Mouse (Mus musculus) adrenal gland, postnatal 14 days (tissue): ENCODE results near the gene Mrs2. TPM values are rescaled to one million over a fixed set of nuclear protein-coding genes. Genes with fewer than 3 reads are reported as not detected.

Source experiments
- DNase-seq: peaks from one replicate; pipeline ENCODE4 v3.0.0; 2021; ENCODE audit warnings: mixed read lengths
- long read RNA-seq, 2 experiments: library from polyadenylated mRNA; stranded (forward); transcript quantifications; one replicate each; pipeline ENCODE4 v2.0.0; 2021
- total RNA-seq: library from RNA; stranded (reverse); gene quantifications from 2 replicates; pipeline ENCODE4 v1.2.3, GENCODE M21; 2021

The Mrs2 gene
- total RNA-seq = 59.0 and 63.1 TPM in 2 replicates
- long read RNA-seq, experiment 1, full-length matches to known transcripts = 28 of 44 reads
- long read RNA-seq, experiment 1, partial matches to known transcripts = 3 of 44 reads
- long read RNA-seq, experiment 1, other reads (novel, unspliced or antisense) = 13 of 44 reads
- long read RNA-seq, experiment 2, full-length matches to known transcripts = 22 of 36 reads
- long read RNA-seq, experiment 2, partial matches to known transcripts = 6 of 36 reads
- long read RNA-seq, experiment 2, other reads (novel, unspliced or antisense) = 8 of 36 reads

DNA sequence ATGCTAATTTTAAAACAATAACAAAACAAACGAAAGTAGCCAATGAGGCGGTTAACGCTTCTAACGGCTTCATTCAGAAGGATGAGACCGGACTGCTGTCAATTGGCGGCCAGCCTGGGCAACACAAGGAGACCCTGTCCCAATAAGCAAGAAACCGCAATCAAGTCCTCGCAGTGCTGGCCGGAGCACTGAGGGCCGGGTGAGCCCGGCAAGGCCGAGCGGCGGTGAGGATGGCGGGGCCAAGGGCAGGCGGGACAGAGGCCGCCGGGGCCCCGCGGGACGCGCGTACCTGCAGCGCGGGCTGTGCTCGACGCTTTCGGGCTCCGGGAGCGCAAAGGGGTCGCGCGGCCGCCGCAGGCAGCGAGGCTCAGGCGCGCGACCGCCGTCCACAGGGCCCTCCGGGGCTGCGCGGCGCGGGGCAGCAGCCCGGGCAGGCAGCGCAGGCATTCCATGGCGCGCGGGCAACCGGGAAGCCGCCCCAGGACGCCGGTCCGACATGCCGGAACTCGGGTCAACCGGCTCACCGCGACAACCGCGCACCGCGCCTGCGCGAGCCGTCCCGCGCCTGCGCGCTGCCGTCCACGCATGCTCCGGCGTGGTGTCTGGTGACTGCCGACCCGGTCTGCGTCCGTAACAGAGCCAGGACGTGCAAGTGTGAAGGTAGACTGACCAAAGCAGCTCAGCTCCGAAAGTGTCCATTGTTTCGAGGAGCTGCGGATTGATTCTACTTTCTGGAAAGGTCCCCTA lies at the start of gene Mrs2:
TSS of gene Mrs2 (minus strand) at position 587 of the 747 bp plus-strand sequence.
- peak; percentile 94 for DNase-seq

DNA sequence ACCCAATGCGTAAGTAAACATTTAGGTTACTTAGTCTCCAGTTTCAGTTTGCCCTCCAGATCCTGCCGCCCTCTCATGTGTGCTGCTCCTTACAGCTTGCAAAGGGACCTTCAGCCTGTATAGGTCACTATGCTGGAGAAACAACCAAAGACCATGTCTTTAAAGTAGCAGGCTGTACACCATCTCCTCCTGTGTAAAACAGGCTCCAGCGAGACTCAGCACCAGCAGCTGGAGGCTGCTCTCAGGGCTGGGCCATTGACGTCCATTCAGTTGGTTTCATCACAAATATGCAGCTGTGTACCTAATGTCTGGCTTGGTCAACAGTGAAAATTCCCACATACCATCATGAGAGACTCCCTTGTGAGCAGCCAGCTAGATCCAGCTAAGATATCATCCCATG lies 49.6 kb upstream of the Mrs2 start:
- no peak for DNase-seq

DNA sequence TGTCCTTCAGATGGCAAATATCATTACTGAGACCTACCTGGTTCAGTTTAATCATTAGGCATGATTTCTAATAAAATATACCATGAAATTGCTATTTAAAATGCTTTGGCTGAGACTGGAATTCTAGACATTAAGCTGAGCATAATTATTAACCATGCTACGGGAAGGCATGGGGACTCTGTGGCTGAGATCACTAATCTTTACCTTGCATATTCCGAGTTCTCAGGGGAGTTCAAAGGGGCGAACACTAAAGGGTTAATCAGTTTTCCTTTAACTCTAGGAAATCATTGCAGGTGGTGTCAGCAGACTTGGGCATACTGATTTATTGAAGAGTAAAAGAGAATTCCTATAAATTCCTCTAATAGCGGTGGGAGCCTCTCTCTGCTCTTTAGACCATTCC lies 47.0 kb upstream of the Mrs2 start:
- no peak for DNase-seq

DNA sequence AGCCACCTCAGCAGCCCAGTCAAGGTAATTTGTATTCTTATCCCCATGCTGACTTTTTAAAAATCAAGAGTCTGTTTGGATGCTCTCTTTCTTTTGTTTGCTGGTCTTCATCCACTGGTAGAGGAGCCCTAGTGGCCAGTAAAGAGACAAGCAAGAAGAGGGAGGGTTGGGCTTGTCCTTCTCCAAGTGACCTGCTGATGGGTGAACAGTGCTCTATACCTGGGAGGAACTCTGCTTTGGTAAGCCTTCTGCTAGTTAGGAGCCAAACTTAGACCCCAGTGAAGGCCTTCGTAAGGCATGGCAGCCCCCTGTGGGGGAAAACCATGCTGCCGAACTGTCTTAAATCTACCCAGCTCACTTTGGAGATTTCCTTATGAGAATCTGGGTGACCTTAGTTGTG lies 46.5 kb upstream of the Mrs2 start:
- no peak for DNase-seq

DNA sequence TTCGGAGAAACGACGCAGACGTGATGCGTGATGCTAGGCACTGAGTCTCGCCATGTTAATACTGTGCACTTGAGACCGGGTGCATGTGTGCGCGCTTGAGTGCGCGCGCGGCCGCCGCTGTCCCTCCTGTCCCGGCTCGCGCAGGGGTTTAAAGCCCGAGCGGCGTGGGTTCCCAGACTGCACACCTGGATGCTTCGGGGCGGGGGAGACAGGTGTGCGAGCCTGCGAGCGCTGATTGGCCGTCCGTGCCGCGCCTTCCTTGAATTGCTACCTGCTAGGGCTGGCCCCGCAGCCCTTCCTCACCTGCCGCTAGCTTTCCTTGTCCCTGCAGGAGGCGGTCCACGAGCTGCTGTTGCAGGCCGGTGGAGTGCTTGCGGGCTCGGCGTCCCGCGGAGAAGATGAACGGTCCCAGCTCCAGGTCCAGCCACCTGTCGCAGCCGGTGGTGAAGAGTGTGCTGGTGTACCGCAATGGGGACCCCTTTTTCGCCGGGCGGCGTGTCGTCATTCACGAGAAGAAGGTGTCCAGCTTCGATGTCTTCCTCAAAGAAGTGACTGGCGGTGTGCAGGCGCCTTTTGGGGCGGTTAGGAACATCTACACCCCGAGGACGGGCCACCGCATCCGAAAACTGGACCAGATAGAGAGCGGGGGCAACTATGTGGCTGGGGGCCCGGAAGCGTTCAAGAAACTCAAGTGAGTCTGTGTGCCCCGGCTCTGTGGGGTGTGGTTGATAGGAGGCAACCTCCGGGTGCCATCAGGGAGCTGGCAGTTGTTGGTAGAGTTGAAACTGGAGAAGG lies 35.9 kb upstream of the Mrs2 start, which contains the start of gene Dcdc2a:
TSS of gene Dcdc2a (plus strand) at position 132 of the 795 bp plus-strand sequence.
- DNase-seq = peak; percentile 26

DNA sequence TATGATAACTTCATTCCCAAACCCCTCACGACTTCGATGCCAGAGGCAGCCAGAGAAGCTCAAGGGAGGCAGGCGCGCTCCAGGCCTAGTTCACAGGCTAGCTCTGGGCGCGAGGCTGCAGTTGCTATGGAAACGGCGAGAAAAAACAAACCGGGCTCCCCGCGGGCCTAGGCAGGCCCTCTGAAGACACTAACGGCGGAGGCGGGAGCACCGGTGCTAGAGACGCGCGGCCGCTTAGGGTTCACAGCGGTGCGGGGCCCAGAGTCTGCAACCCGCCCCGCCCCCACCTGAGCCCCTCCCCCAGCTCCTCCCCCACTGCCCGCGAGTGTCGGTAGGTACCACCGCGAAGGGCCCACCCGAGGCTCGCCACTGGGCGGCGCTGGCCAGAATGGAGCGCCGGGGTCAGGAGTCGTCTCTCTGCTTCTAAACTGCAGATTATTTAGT lies 35.0 kb upstream of the Mrs2 start:
- DNase-seq = peak; percentile 74

DNA sequence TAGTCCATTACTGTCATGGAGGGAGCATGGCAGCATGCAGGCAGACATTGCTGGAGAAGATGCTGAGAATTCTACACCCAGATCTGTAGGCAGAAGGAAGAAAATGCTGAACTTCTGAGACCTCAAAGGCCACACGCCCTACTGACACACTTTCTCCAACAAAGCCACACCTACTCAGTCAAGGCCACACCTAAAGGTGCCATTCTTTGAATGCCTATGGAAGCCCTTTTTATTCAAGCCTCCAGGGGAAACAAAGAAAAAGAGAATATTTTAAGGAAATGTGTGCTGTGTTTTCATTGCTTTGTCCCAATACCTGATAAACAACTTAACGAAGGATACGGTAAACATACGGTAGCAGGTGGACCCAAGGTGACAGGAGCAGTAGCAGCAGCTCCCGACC lies 32.5 kb upstream of the Mrs2 start:
- DNase-seq = no peak

DNA sequence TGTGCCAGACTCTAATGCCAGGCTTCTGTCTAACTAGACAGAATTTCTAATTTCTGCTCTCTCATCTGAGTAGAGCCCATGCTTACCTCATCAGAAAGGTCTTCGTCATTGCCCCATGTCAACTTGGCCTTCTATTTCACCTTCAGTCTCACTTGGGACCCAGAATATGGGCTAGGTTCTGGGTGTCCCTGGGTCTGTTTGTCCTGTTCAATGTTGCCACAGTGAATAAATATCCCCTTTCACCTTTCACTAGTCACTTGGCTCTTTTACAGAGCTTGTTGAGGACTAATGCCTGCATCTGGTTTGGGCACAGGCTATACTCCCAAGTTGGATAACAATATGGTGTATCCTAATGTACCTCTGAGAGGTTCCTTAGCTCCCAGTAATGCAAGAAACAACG lies 19.3 kb upstream of the Mrs2 start:
- no peak for DNase-seq

DNA sequence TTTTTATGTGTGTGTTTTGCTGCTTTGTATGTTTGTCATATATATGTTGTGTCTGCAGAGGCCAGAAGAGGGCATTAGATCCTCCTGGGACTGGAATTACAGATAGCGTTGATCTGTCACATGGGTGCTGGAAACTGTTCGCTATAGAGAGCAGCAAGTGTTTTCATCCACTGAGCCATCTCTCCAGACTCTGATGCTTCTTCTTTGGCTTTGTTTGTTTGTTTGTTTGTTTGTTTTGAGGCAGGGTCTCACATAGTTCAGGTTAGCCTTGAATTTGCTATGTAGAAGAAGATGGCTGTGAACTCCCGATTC lies 6.9 kb upstream of the Mrs2 start:
- no peak for DNase-seq

DNA sequence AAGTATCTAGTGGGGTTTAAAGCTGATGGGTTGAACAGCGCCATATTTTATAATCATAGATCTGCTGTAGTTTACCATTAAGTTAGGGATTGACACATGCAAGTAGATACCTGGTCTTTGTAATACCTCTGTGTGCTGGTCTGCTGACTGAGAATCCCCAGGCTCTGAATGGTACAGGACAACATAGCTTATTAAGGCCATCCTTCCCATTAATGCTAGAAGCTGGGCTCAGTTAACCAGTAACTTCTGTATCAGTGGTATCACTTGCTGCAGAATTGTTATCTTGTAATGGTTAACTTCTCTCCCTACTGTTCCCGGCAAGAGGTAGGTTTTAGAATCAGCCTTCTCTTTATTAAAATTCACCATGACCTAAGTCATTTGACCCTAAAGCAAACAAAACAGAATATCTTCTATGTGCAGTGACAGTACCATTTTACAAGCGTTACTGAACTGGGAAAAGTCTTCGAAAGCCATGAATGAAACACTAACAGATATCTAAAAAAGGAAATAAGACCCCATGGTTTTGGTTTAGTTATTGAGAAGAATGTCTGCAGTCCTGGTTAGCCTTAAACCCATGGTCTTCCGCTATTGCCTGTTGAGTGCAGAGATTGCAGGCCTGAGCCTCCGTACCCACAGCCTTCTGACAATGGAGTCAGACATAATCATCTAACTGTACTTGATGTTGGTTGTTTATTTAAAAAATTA lies 6.4 kb upstream of the Mrs2 start:
- no peak for DNase-seq

DNA sequence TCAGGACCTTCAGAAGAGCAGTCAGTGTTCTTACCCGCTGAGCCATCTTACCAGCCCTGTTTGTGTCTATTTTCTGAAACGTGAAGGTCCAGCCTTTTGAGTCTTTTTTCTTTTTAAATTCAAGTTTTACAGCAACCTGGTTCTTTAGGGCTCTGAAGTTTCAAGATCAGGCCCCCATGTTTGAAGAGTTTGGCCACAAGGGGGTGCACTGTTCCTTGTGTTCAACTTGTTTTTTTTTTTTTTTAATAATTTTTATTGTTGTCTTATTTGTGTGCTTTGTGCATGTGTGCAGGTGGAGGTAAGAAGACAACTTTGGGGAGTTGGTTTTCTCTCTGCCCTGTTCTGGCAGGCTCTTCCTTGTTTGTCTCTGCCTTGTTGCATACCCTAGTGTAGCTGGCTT lies 4.5 kb upstream of the Mrs2 start:
- DNase-seq = peak; percentile 68

DNA sequence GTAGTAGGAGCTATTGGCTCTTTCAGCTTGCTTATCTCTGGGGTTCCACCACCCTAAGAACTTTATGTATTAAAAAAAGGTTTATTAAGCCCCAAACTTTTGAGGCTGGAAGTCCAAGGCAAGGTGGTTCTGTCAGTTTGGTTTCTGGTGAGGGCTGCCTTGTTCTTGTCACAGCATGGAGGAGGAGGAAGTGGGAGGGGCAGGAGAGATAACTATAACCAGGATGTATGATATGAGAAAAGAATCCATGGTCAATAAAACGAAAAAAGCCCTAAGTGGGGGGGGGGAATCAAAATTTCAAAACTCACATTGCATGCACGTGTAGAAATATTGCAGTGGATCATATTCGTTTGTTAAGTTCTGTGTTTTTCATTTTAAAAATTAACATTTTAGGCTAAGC lies 3.0 kb upstream of the Mrs2 start:
- no peak for DNase-seq

DNA sequence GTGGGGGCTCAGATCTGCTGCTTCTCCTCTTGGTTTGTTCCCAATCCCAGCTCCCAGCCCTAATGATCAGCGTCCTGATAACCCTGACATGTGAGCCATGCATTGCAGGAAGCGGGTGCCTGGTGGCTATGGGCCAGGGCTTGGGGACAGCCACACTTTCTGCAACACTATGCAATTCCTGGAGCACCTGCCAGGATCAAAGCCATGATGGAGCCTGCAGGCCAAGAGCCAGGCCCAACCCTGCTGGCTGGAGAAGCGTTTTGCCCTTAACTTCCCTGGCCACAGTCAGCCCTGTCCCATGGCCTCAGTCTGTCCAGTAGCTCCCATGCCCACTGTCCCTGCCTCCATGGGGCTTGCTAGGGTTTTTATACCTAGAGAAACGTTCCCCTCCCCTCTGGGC lies 2.2 kb upstream of the Mrs2 start:
- peak; percentile 24 for DNase-seq

DNA sequence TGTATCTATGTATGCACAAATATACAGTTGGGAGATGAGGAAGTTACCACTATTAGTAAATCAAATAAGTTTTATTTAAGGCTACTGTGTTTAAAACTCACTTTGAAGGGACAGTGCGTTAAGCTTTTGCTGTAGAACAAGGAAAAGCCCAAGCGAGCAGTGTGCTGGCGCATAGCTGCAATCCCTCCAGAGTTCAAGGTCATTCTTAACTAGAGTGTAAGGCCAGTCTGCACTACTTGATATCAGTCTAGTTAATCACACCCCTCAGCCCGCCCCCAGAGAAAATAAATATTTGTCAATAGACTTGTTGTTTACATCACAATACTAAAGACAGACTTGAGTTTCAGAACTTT lies 337 bp upstream of the Mrs2 start:
- DNase-seq = peak; percentile 46

DNA sequence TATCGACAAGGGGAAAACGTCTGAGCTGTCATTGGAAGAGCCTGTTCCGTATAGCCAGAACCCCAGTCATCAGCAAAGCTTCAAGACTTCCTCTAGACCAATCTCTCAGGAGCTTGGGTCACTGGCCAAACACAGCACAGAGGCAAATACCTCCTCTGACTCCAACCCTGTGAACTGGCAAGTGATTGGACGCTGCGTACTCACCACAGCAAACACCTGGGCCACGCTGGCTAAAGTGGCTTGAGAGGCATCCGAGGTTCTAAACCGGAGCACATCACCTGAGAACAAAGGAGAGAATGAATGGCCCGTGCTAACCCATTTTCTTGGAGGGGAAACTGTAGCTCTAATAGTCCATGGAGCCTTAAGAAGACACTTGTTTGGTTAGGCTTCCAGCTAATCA lies 1.9 kb downstream of the Mrs2 start:
- no peak for DNase-seq

DNA sequence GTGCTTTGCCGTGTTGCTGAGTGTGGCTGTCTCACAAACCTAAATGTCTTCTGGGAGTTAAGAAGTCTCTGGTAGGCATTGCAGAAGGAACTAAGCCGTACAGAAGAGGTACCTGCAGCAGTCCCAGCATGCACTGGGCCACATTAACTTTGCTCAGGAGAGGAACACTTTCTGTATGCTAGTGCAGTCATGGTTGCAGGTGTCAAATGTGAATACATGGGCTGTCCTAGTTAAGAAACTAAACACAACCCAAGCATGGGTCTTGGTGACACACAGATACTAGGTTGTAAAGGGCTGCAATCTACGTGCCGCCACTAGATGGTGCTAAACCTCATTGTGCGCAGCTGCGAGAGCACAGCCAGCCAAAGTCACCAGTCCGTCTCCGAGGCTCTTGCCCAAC lies 13.1 kb downstream of the Mrs2 start:
- peak; percentile 60 for DNase-seq

DNA sequence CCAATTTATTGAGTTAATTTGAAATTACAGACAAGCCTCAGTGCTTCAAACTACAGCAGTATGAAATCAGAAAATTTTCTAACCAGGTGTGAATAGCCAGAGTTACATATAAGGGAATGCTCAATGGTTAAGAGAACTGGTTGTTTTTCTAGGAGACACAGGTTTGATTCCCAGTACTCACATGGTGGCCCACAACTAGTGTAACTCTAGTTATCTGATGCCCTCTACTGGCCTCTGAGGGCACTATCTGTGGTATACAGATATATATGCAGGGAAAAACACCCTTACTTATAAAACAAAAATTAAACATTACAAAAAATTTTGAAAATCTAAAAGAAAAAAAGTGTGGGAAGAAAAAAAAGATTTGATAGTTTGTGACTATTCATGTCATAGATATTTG lies 17.2 kb downstream of the Mrs2 start:
- DNase-seq = no peak

DNA sequence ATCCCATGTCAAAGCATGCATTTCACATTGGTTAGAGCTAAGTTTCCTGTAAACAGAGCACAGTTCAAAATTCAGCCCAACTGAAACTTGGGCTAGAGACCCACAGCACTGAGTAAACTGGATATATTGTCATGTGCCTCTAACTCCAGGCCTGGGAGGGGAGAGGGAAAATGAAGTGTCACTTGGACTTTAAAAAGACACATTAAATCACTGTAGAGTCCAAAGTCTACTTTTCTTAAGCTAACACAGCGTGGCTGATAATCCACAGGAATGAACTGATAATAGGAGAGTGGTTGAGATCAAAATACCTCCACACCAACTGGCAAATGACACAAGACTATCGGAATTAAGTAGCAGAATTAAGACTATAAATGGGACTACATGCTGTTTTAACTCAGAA lies 20.6 kb downstream of the Mrs2 start:
- DNase-seq = no peak

DNA sequence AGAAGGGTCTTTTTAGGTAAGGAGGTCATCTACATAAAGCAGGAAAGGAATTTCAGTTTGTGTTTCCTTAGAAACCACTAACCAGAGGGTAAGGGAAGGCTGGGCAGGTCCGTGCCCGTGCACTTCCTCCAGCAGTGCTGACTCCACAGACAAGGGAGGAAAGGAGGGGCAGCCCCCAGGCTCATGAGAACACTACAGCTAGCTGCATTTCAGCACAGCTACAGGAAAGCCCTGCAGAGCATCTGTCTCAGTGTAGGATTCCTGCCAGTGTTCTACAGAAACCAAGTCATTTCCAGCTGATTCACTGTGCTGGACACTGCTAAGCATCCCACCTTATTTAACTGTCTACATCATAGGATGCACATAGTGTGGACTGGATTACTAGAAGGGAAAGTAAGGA lies 27.0 kb downstream of the Mrs2 start:
- DNase-seq = no peak

DNA sequence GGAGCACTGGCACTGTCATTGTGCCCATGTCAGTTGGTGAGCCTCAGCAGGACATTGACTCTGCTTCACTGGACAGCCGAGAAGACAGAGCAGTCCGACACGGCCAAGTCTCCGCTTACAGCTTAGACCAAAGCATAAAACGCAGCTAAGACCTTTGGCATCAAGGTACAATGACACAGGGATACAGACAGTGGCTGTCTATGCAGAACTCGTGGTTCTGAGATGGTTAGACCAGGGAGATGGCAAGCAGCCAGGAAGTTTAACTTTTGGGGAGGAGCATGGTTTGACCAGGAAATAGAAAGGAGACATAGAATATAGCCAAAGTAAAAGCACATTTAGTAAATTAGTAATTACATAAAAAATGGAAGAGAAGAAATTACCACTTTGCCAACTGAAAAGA lies 31.2 kb downstream of the Mrs2 start:
- peak; percentile 17 for DNase-seq

DNA sequence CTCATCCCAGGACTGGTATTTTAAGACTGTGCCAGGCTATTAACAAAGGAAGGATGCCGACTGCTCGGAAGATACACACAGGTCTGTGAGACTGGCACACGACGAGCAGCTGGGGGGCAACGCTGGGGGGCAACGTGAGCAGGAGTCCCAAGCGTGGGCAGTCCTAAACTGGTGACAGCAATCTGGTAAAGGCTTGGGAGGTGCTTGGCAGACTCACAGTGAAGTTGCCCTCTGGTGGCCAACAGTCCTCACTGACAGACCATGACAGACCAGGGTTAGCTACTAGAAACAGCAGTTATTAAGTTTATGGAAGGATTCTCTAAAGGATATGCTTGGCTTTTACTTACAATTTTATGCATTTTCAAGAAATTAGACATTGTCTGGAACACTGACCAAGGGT lies 31.8 kb downstream of the Mrs2 start:
- peak; percentile 79 for DNase-seq

DNA sequence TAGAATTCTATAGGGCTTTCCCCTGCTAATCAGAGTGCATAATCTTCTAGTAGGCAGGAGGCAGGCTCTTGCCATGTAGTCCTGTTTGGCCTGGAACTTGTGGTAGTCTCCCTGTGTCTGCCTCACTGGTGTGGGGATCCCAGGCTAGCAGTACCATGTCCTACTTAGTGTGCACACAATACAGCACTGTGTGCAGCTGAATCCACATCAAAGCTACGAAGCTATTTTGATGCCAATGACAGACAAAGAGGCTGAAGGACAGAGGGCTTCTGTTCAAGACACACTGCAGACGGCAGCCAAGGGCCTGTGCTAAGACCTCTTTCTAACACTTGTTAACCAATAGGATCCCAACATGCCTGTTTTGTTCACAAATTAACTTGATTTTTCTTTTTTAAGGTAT lies 34.7 kb downstream of the Mrs2 start:
- no peak for DNase-seq

DNA sequence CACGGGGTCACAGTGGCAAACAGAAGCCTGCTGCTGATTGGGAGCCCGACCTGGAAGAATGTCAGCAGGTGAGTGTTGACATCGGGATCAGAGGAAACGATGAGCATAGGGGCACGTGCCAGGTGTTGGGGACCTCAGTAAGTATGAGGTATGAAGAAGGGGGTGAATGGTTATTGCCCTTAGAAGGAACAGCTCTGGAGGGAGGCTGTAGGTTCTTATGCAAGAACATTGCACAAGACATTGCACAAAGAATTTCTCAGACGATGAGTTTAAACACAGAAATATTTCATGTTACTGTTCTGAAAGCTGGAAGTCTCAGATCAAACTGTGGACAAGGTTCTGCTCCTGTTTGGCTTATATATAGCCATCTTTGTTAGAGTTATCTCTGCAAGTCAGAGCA lies 39.1 kb downstream of the Mrs2 start:
- peak; percentile 9 for DNase-seq
